Mouse (Mus musculus) gastrocnemius, postnatal 4 days (tissue): ENCODE results near the gene Pik3c2g. TPM values are rescaled to one million over a fixed set of nuclear protein-coding genes. Genes with fewer than 3 reads are reported as not detected.

ENCODE experiments used
- DNase-seq, 2 experiments: peaks; one replicate each; pipeline ENCODE4 v3.0.0; 2021 to 2022; ENCODE audit warnings: low spot score in 2 of 2, mixed read lengths in 2 of 2
- long read RNA-seq, 2 experiments: library from polyadenylated mRNA; stranded (forward); transcript quantifications; one replicate each; pipeline ENCODE4 v2.0.0; 2021
- total RNA-seq, 2 experiments: library from RNA; stranded (reverse); gene quantifications; 2 replicates each; pipeline ENCODE4 v1.2.3; 2021

Gene Pik3c2g
- total RNA-seq = under 1 TPM; 0.12 to 0.23 TPM
- long read RNA-seq, experiment 1, partial matches to known transcripts = 0 of 1 reads
- long read RNA-seq, experiment 1, other reads (novel, unspliced or antisense) = 1 of 1 reads
- long read RNA-seq, experiment 2 = 0 reads

- DNase-seq = no peak
Observed at GRCm38 (mm10) chr6:139586892-139587291, at the start of gene Pik3c2g. Gene Pik3c2g, plus strand, starts transcription at chr6:139587221.

GRCm38 (mm10) chr6:139538469-139538868 lies 48.6 kb upstream of the Pik3c2g start:
- no peak for DNase-seq

GRCm38 (mm10) chr6:139555537-139556179 lies 31.4 kb upstream of the Pik3c2g start:
- no peak for DNase-seq

GRCm38 (mm10) chr6:139569211-139569610 lies 17.8 kb upstream of the Pik3c2g start:
- DNase-seq = no peak

- DNase-seq = no peak
Observed at GRCm38 (mm10) chr6:139575854-139576253, 11.2 kb upstream of the Pik3c2g start.

- DNase-seq = no peak
Observed at GRCm38 (mm10) chr6:139576261-139577014, 10.6 kb upstream of the Pik3c2g start.

GRCm38 (mm10) chr6:139577026-139577861 lies 9.8 kb upstream of the Pik3c2g start:
- no peak for DNase-seq

GRCm38 (mm10) chr6:139587478-139587877 lies 457 bp downstream of the Pik3c2g start:
- no peak for DNase-seq

- no peak for DNase-seq
Observed at GRCm38 (mm10) chr6:139588409-139588808, 1.4 kb downstream of the Pik3c2g start.

- peak; percentile 19 to 55 for DNase-seq
Observed at GRCm38 (mm10) chr6:139589291-139589690, 2.3 kb downstream of the Pik3c2g start.

GRCm38 (mm10) chr6:139589854-139590253 lies 2.8 kb downstream of the Pik3c2g start:
- DNase-seq = no peak

GRCm38 (mm10) chr6:139592081-139592480 lies 5.1 kb downstream of the Pik3c2g start:
- DNase-seq = no peak

- DNase-seq = no peak
Observed at GRCm38 (mm10) chr6:139596433-139596832, 9.4 kb downstream of the Pik3c2g start.

GRCm38 (mm10) chr6:139599216-139599615 lies 12.2 kb downstream of the Pik3c2g start:
- no peak for DNase-seq

- DNase-seq = no peak
Observed at GRCm38 (mm10) chr6:139618774-139619173, 31.8 kb downstream of the Pik3c2g start.

GRCm38 (mm10) chr6:139624756-139625155 lies 37.7 kb downstream of the Pik3c2g start:
- DNase-seq = no peak

- no peak for DNase-seq
Observed at GRCm38 (mm10) chr6:139634561-139634960, 47.5 kb downstream of the Pik3c2g start.

- DNase-seq = peak in 1 of 2 experiments; percentile 21
Observed at GRCm38 (mm10) chr6:139655399-139655798, 68.4 kb downstream of the Pik3c2g start.

- peak in 1 of 2 experiments; percentile 12 for DNase-seq
Observed at GRCm38 (mm10) chr6:139662462-139662861, 75.4 kb downstream of the Pik3c2g start.

GRCm38 (mm10) chr6:139718416-139718984 lies 131.5 kb downstream of the Pik3c2g start:
- no peak for DNase-seq

GRCm38 (mm10) chr6:139719639-139720221 lies 132.7 kb downstream of the Pik3c2g start:
- no peak for DNase-seq
